Mouse (Mus musculus): ENCODE results near the gene Gse1.

Gse1 gene

GRCm38 (mm10) chr8:120374514-120374913 lies 146.3 kb downstream of the Gse1 start:
- DNase-seq (ENCODE audit: low read depth, low spot score) = no peak

GRCm38 (mm10) chr8:120375170-120375569 lies 146.9 kb downstream of the Gse1 start:
- DNase-seq (ENCODE audit: low read depth, low spot score) = peak; percentile 71

GRCm38 (mm10) chr8:120376215-120376614 lies 148.0 kb downstream of the Gse1 start:
- no peak for DNase-seq (ENCODE audit: low read depth, low spot score)

- DNase-seq (ENCODE audit: low read depth, low spot score) = no peak
These were observed 148.9 kb downstream of the Gse1 start for GRCm38 (mm10) chr8:120376847-120377802.

DNA sequence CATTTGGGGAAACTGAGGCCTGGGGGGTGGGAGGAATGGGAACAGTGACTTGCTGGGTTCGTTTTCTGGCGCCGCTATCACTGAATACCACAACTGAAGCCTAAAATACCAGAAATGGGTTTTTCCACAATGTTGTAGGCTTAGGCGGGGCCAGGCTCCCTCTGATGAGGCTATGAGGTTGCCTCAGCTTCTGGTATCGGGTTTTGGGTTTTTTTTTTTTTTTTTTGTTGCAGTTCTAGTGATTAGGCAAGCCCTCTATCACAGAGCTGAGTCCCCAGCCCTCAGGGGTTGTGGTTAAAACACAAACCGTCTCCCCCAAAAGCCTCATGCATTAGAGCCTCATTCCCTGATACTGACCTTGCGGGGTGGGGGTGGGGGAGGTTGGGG lies 149.5 kb downstream of the Gse1 start:
- no peak for DNase-seq (ENCODE audit: low read depth, low spot score)

GRCm38 (mm10) chr8:120378306-120378705 lies 150.1 kb downstream of the Gse1 start:
- DNase-seq (ENCODE audit: low read depth, low spot score) = no peak

GRCm38 (mm10) chr8:120379015-120379414 lies 150.8 kb downstream of the Gse1 start:
- DNase-seq (ENCODE audit: low read depth, low spot score) = no peak

GRCm38 (mm10) chr8:120381865-120382264 lies 153.6 kb downstream of the Gse1 start:
- no peak for DNase-seq (ENCODE audit: low read depth, low spot score)

- no peak for DNase-seq (ENCODE audit: low read depth, low spot score)
These were observed 154.4 kb downstream of the Gse1 start for GRCm38 (mm10) chr8:120382436-120383203.

GRCm38 (mm10) chr8:120383204-120383560 lies 154.9 kb downstream of the Gse1 start:
- no peak for DNase-seq (ENCODE audit: low read depth, low spot score)

GRCm38 (mm10) chr8:120383713-120384112 lies 155.5 kb downstream of the Gse1 start:
- DNase-seq (ENCODE audit: low read depth, low spot score) = no peak

- DNase-seq (ENCODE audit: low read depth, low spot score) = no peak
These were observed 156.5 kb downstream of the Gse1 start for GRCm38 (mm10) chr8:120384745-120385144.

- no peak for DNase-seq (ENCODE audit: low read depth, low spot score)
These were observed 160.0 kb downstream of the Gse1 start for GRCm38 (mm10) chr8:120388246-120388645.

DNA sequence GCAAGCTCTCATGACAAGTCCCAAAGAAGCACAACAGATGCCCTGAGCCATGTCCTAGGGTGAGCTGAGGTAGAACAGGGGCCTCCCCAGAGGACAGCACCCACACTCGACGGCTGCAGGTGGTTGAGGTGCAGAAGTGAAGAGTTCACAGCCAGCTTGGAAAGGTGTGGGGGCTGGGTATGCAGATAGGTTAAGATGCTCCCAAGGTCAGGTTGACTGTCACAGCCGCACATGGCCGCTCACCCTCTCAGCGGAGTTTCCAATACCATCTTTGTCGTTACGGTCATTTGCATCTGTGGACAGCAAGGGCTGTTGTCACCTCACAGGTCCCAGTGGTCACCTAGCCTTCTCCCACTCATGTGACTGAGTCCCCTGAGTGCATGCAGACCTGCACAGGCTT lies 162.3 kb downstream of the Gse1 start:
- DNase-seq (ENCODE audit: low read depth, low spot score) = no peak

- DNase-seq (ENCODE audit: low read depth, low spot score) = no peak
These were observed 163.6 kb downstream of the Gse1 start for GRCm38 (mm10) chr8:120391856-120392255.

- no peak for DNase-seq (ENCODE audit: low read depth, low spot score)
These were observed 164.8 kb downstream of the Gse1 start for GRCm38 (mm10) chr8:120393085-120393484.

GRCm38 (mm10) chr8:120393871-120394275 lies 165.6 kb downstream of the Gse1 start:
- no peak for DNase-seq (ENCODE audit: low read depth, low spot score)

DNA sequence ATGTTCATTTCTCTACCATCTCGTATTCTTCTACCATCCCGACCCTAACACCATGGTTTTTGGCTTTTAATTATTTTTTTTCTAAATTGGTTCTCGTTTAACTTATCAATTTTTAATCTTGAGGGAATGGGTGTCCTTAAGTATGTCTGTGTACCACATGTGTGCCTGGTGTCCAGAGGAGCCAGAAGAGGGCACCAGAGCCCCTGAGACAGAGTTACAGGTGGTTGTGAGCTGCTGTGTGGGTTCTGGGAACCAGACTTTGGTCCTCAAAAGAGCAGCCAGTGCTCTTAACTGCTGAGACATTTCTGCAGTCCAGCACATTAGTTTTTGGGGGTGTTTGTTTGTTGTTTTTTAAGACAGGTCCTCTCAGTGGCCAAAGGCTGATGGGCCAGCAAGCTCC lies 167.6 kb downstream of the Gse1 start:
- no peak for DNase-seq (ENCODE audit: low read depth, low spot score)

DNA sequence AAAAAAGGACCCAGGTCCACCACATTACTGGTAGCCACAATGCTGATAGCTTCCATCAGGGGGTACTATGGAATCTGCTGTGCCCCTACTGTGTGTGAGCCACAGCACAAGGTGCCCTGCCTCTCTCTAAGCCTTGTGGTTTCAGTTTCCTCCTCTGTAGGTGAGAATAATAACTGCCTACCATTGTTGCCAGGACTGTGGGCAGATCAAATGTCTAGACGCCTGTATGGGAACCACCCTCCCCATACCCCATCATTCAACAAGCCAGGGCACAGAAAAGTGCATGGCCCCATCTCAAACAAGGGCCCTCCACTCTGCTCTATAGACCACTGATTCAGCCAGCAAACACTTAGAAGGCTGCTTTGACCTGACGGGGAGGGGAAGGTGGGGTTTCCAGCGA lies 168.5 kb downstream of the Gse1 start:
- DNase-seq (ENCODE audit: low read depth, low spot score) = no peak

GRCm38 (mm10) chr8:120397444-120398411 lies 169.5 kb downstream of the Gse1 start:
- no peak for DNase-seq (ENCODE audit: low read depth, low spot score)

DNA sequence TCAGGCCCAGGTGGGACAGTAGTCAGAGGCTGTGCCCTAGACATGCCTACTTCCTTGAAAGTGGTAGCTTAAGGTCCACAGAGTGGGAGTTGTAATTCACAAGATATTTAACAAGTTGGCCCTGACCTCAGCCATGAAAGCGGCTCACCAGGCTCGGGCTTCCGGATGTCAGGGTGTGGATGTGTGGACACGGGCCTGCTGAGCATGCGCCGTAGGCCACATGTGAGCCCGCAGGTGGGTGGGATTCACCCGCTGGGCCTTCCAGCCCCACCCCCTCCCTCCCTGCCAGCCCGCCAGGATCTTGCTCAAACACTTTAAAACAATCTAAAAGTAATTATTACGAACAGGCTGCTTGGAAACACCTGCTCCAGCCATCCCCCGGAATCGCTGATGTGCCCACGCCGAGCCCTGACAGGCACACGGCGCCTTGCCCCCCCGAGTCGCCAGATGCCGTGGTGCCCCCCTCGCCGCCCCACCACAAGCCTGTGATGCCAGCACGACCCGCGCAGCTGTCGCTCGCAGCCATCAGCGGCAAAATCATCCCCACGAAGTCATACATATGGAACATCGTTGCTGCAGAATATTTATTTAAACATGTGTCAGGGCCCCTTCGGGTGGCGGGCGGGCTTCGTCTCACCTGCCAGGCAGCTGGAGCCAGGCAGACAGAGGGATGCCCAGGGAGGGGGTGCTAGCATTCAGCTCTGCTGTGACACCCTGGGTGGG lies 171.1 kb downstream of the Gse1 start:
- DNase-seq (ENCODE audit: low read depth, low spot score) = no peak
